Mouse (Mus musculus) stomach, embryonic 16.5 days (tissue): ENCODE measurements around the gene Gnaq. TPM values are rescaled to one million over a fixed set of nuclear protein-coding genes. Genes with fewer than 3 reads are reported as not detected.
"Not testable (repeated sequence)": the region's sequence is repeated elsewhere in the genome, so short reads cannot be mapped to it uniquely, and the experiment has no call there.

Experiments used
- ATAC-seq: fragments of 200-750 bp; cut with Nextera tagmentation; 2 replicates; pipeline ENCODE4 v1.8.0; 2017; ENCODE audit warnings: moderate number of reproducible peaks, moderate TSS enrichment; ENCODE audit not compliant: insufficient read depth, low FRiP score
- H3K27ac ChIP-seq: fragments of 300-500 bp; sonication (generic); 2 replicates; pipeline ENCODE4 v1.5.1; 2014; ENCODE audit warnings: low read length
- H3K27me3 ChIP-seq: fragments of 300-500 bp; sonication (generic); 2 replicates; pipeline ENCODE4 v1.6.1; 2014; ENCODE audit warnings: low read length, control low read depth, mixed read lengths; ENCODE audit not compliant: control insufficient read depth, insufficient read depth
- H3K36me3 ChIP-seq: fragments of 300-500 bp; sonication (generic); 2 replicates; pipeline ENCODE4 v1.6.1; 2014; ENCODE audit warnings: low read length; ENCODE audit not compliant: control insufficient read depth, insufficient read depth
- H3K4me1 ChIP-seq: fragments of 300-500 bp; sonication (generic); 2 replicates; pipeline ENCODE4 v1.6.1; 2014; ENCODE audit warnings: low read length, control low read depth, mixed read lengths; ENCODE audit not compliant: control insufficient read depth, insufficient read depth
- H3K4me2 ChIP-seq: fragments of 300-500 bp; sonication (generic); 2 replicates; pipeline ENCODE4 v1.6.1; 2014; ENCODE audit warnings: low read depth, low read length, mixed read lengths
- H3K4me3 ChIP-seq: fragments of 300-500 bp; sonication (generic); replicated peaks from 2 replicates; pipeline ENCODE4 v1.5.1; 2014; ENCODE audit warnings: mild to moderate bottlenecking, low read length
- H3K9ac ChIP-seq: fragments of 300-500 bp; sonication (generic); 2 replicates; pipeline ENCODE4 v1.6.1; 2014; ENCODE audit warnings: low read length
- H3K9me3 ChIP-seq: fragments of 300-500 bp; sonication (generic); replicated peaks from 2 replicates; pipeline ENCODE4 v1.6.1; 2016; ENCODE audit warnings: low read length, control low read depth; ENCODE audit not compliant: control insufficient read depth
- WGBS: fragments of 180-500 bp; shearing (Covaris S2); extraction: QIAGEN DNeasy Blood & Tissue Kit; methylation state at CpG from one replicate; pipeline ENCODE4 v1.1.7; 2014; 5-methylcytosine and 5-hydroxymethylcytosine counted together
- polyA plus RNA-seq: library from polyadenylated mRNA; unstranded; fragments of >200 nt; fragmentation: Nextera tagmentation; extraction: Ambion mirVana; gene quantifications from 2 replicates; pipeline ENCODE4 v1.2.1, GENCODE M21; 2015

Gnaq gene
- polyA plus RNA-seq, 1 experiment from 2014 or later: 38.8 TPM

- H3K36me3 ChIP-seq: no peaks in the 10 kb centered on the region
- no peak overlapping the region for H3K9ac ChIP-seq
- H3K4me1 ChIP-seq: peaks cover 10% of the 10 kb centered on the region
- no peaks in the 10 kb centered on the region for H3K27me3 ChIP-seq
- 89% methylated on average over 7 of the region's 7 CpGs for WGBS
- no peak overlapping the region for H3K4me2 ChIP-seq
- no peak overlapping the region for H3K27ac ChIP-seq
- no peaks in the 10 kb centered on the region for H3K9me3 ChIP-seq
- H3K4me3 ChIP-seq: no peak overlapping the region
- no peak for ATAC-seq
Observed at GRCm38 (mm10) chr19:16157120-16157519, 24.5 kb downstream of the Gnaq start.

- Histone ChIP-seq H3K27ac (peak overlapping the region; percentile 3), H3K4me1 (peaks cover 14% of the 10 kb centered on the region), H3K27me3 (no peaks in the 10 kb centered on the region), H3K36me3 (no peaks in the 10 kb centered on the region; the same call in 1 of the 2 replicates), H3K9me3 (no peaks in the 10 kb centered on the region), H3K4me2 (peak overlapping the region; percentile 5; the same call in 1 of the 2 replicates), H3K9ac (no peak overlapping the region), H3K4me3 (no peak overlapping the region)
- WGBS: 51% methylated on average over 2 of the region's 2 CpGs
- peak; percentile 51; the same call in 1 of the 2 replicates for ATAC-seq
Observed at GRCm38 (mm10) chr19:16160759-16161158, 28.1 kb downstream of the Gnaq start.

GRCm38 (mm10) chr19:16161222-16161621 lies 28.6 kb downstream of the Gnaq start:
- Histone ChIP-seq H3K27me3 (no peaks in the 10 kb centered on the region), H3K4me1 (peaks cover 16% of the 10 kb centered on the region), H3K4me2 (peak overlapping the region; percentile 5; the same call in 1 of the 2 replicates), H3K9ac (no peak overlapping the region), H3K9me3 (no peaks in the 10 kb centered on the region), H3K27ac (peak overlapping the region; percentile 3), H3K36me3 (no peaks in the 10 kb centered on the region; the same call in 1 of the 2 replicates), H3K4me3 (no peak overlapping the region)
- ATAC-seq: peak; percentile 78
- 21% methylated on average over 2 of the region's 2 CpGs for WGBS

GRCm38 (mm10) chr19:16164396-16164795 lies 31.8 kb downstream of the Gnaq start:
- H3K4me1 ChIP-seq: peaks cover 38% of the 10 kb centered on the region
- H3K27me3 ChIP-seq, H3K9ac ChIP-seq, H3K4me3 ChIP-seq, ATAC-seq, H3K36me3 ChIP-seq, H3K27ac ChIP-seq, H3K9me3 ChIP-seq, H3K4me2 ChIP-seq: not testable (repeated sequence)
- 94% methylated on average over 13 of the region's 13 CpGs for WGBS

- no peak for ATAC-seq
- peak overlapping the region; percentile 77 for H3K27ac ChIP-seq
Observed at GRCm38 (mm10) chr19:16167185-16167584, 34.6 kb downstream of the Gnaq start.

GRCm38 (mm10) chr19:16168192-16168591 lies 35.6 kb downstream of the Gnaq start:
- peak overlapping the region; percentile 94 for H3K27ac ChIP-seq
- peaks cover 49% of the 10 kb centered on the region for H3K4me1 ChIP-seq
- peak; percentile 30; the same call in 1 of the 2 replicates for ATAC-seq
- H3K36me3 ChIP-seq: no peaks in the 10 kb centered on the region; the same call in 1 of the 2 replicates
- no peaks in the 10 kb centered on the region for H3K9me3 ChIP-seq
- no peak overlapping the region for H3K4me3 ChIP-seq
- no peaks in the 10 kb centered on the region for H3K27me3 ChIP-seq
- peak overlapping the region; percentile 19; the same call in 1 of the 2 replicates for H3K9ac ChIP-seq
- 28% methylated on average over 4 of the region's 4 CpGs for WGBS
- H3K4me2 ChIP-seq: peak overlapping the region; percentile 28

More at GRCm38 (mm10) chr19:16167185-16167584, 34.6 kb downstream of the Gnaq start:
- no peak overlapping the region for H3K4me2 ChIP-seq
- no peaks in the 10 kb centered on the region for H3K9me3 ChIP-seq
- no peaks in the 10 kb centered on the region; the same call in 1 of the 2 replicates for H3K36me3 ChIP-seq
- H3K27me3 ChIP-seq: no peaks in the 10 kb centered on the region
- no peak overlapping the region for H3K9ac ChIP-seq
- H3K4me1 ChIP-seq: peaks cover 46% of the 10 kb centered on the region
- WGBS: 46% methylated on average over 4 of the region's 4 CpGs
- H3K4me3 ChIP-seq: no peak overlapping the region

- peak overlapping the region; percentile 19; the same call in 1 of the 2 replicates for H3K9ac ChIP-seq
- H3K27me3 ChIP-seq: no peaks in the 10 kb centered on the region
- peak overlapping the region; percentile 28; the same call in 1 of the 2 replicates for H3K4me2 ChIP-seq
- ATAC-seq: peak; percentile 70
- H3K36me3 ChIP-seq: no peaks in the 10 kb centered on the region; the same call in 1 of the 2 replicates
- H3K4me3 ChIP-seq: no peak overlapping the region
- 17% methylated on average over 4 of the region's 4 CpGs for WGBS
- H3K4me1 ChIP-seq: peaks cover 52% of the 10 kb centered on the region
- peak overlapping the region; percentile 94 for H3K27ac ChIP-seq
- no peaks in the 10 kb centered on the region for H3K9me3 ChIP-seq
Observed at GRCm38 (mm10) chr19:16168653-16169198, 36.1 kb downstream of the Gnaq start.

- 42% methylated on average over 3 of the region's 3 CpGs for WGBS
- H3K9me3 ChIP-seq: no peaks in the 10 kb centered on the region
- H3K4me2 ChIP-seq: no peak overlapping the region
- H3K27me3 ChIP-seq: no peaks in the 10 kb centered on the region
- H3K36me3 ChIP-seq: no peaks in the 10 kb centered on the region
- ATAC-seq: no peak
- H3K4me3 ChIP-seq: no peak overlapping the region
- peaks cover 50% of the 10 kb centered on the region for H3K4me1 ChIP-seq
- no peak overlapping the region for H3K27ac ChIP-seq
- H3K9ac ChIP-seq: no peak overlapping the region
Observed at GRCm38 (mm10) chr19:16170724-16171123, 38.1 kb downstream of the Gnaq start.

GRCm38 (mm10) chr19:16173721-16174120 lies 41.1 kb downstream of the Gnaq start:
- H3K4me3 ChIP-seq: no peak overlapping the region
- WGBS: 53% methylated on average over 9 of the region's 9 CpGs
- ATAC-seq: no peak
- H3K27me3 ChIP-seq: no peaks in the 10 kb centered on the region
- no peaks in the 10 kb centered on the region for H3K9me3 ChIP-seq
- H3K27ac ChIP-seq: no peak overlapping the region
- no peak overlapping the region for H3K9ac ChIP-seq
- H3K4me2 ChIP-seq: no peak overlapping the region
- peaks cover 53% of the 10 kb centered on the region for H3K4me1 ChIP-seq
- no peaks in the 10 kb centered on the region for H3K36me3 ChIP-seq
